Mouse (Mus musculus): ENCODE measurements around the gene Bax. TPM values are rescaled to one million over a fixed set of nuclear protein-coding genes. Genes with fewer than 3 reads are reported as not detected.

The Bax gene
- polyA plus RNA-seq, 1 experiment: 196 TPM

DNA sequence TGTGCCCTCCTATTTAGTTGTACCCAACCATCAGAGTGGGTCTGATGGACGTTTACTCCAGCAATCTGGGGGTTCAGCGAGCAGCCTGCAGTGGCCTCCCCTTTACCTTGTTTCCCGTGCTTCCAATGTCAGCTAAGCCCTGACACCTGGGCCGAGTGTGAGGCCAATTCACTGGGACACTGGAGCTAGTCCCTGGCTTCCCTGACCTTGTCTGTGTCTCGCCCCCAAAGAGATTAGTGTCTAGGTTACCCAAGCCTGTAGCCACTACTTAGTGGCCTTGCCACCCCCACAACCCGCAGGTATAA, 46.1 kb downstream of the Bax start, which contains the start of gene Lhb:
Gene Lhb, plus strand, starts transcription at position 206 of the 305 bp plus-strand sequence.
- no peak for TF ChIP-seq CTCF (IDR thresholded peaks at IDR 0.05; ENCODE audit: low read depth, low read length)
- no peak for TF ChIP-seq POLR2A (IDR thresholded peaks at IDR 0.05; ENCODE audit: borderline replicate concordance, low read depth, low read length)
- no peak within 1 kb of the TSS for H3K4me3 ChIP-seq (ENCODE audit: insufficient read depth, low read length)
- H3K4me1 ChIP-seq (ENCODE audit: control insufficient read depth, insufficient read depth, low read length): no peaks in the 10 kb centered on the region
- H3K27ac ChIP-seq (ENCODE audit: insufficient read depth, low read depth, low read length): no peak within 1 kb of the TSS

DNA sequence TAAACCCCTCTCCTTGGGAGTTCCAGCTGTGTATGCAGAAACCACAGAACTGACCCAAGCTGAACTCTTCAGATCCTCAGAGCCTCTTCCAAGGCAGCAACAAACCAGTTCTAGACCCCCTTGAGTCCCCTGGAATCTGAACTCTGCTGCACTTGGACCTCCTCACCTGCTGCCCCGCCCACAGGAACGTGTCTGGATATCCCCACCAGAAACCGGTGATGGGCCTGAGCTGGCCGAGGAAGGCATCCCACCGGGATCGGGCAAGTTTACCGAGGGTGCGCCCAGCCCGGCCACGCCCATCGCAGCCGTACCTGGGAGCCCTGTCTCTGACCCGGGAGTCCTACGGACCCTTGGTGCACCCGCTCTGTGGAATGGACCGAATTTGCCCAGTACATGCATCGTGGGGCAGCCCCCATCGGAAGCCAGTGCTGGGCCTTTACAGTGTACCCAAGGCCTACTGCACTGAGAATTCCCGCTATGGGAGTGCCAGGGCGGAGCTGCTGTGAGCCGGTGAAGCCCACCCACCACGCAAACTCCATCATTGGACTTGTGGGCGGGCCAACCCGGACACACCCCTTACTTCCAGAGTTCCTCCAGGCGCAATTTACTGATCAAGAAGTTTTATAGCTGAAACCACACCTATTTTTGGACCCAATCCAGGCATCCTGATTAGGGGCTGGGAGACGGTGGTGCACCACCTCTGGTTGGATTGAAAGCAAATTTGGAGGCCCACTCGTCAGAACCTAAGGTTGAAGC, 46.7 kb downstream of the Bax start:
- Histone ChIP-seq H3K27ac (ENCODE audit: insufficient read depth, low read depth, low read length) (no peak overlapping the region), H3K4me3 (ENCODE audit: insufficient read depth, low read length) (no peak overlapping the region), H3K4me1 (ENCODE audit: control insufficient read depth, insufficient read depth, low read length) (no peaks in the 10 kb centered on the region)
- TF ChIP-seq CTCF (IDR thresholded peaks at IDR 0.05; ENCODE audit: low read depth, low read length) (no peak), POLR2A (IDR thresholded peaks at IDR 0.05; ENCODE audit: borderline replicate concordance, low read depth, low read length) (no peak)

DNA sequence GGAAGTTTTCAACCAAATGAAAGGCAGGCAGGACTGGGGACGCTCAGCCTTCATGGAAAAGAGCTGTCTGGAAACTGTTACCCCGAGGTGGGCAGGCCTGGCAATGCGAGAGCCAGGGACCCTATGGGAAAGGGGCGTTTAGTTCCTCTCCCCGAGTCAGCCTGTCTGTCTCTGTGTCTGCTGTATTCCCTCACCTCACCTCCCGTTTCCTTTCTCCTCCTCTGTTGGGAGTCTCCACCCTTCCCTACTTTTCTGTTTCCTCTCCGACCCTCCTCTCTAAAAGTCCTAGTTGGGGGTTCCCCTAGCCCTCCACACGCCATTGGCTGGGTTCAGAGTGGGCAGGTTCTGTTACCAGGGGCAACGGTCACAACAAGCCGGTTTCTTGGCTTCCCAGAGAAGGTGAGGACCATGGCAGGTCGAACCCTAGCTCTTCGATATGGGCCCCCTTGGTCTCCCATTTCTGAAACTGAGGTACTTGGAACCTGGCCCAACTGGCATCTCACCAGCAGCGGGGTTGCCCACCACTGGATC, 48.7 kb downstream of the Bax start:
- TF ChIP-seq CTCF (IDR thresholded peaks at IDR 0.05; ENCODE audit: low read depth, low read length) (no peak), POLR2A (IDR thresholded peaks at IDR 0.05; ENCODE audit: borderline replicate concordance, low read depth, low read length) (no peak)
- Histone ChIP-seq H3K4me1 (ENCODE audit: control insufficient read depth, insufficient read depth, low read length) (no peaks in the 10 kb centered on the region), H3K27ac (ENCODE audit: insufficient read depth, low read depth, low read length) (no peak overlapping the region), H3K4me3 (ENCODE audit: insufficient read depth, low read length) (no peak overlapping the region)

DNA sequence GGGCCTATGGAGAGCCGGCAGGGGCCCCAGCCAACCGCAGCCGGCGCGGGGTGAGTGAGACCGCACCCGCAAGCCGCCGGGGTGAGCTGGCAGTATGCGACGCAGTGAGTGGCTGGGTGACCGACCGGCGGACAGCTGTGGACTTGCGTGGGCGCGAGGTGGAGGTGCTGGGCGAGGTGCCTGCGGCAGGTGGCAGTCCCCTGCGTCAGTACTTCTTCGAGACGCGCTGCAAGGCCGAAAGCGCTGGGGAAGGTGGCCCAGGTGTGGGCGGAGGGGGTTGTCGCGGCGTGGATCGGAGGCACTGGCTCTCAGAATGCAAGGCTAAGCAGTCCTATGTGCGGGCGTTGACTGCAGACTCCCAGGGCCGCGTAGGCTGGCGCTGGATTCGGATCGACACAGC, 51.1 kb downstream of the Bax start:
- H3K4me1 ChIP-seq (ENCODE audit: control insufficient read depth, insufficient read depth, low read length): no peaks in the 10 kb centered on the region
- no peak overlapping the region for H3K27ac ChIP-seq (ENCODE audit: insufficient read depth, low read depth, low read length)
- H3K4me3 ChIP-seq (ENCODE audit: insufficient read depth, low read length): no peak overlapping the region
- TF ChIP-seq CTCF (IDR thresholded peaks at IDR 0.05; ENCODE audit: low read depth, low read length) (no peak), POLR2A (IDR thresholded peaks at IDR 0.05; ENCODE audit: borderline replicate concordance, low read depth, low read length) (no peak)

DNA sequence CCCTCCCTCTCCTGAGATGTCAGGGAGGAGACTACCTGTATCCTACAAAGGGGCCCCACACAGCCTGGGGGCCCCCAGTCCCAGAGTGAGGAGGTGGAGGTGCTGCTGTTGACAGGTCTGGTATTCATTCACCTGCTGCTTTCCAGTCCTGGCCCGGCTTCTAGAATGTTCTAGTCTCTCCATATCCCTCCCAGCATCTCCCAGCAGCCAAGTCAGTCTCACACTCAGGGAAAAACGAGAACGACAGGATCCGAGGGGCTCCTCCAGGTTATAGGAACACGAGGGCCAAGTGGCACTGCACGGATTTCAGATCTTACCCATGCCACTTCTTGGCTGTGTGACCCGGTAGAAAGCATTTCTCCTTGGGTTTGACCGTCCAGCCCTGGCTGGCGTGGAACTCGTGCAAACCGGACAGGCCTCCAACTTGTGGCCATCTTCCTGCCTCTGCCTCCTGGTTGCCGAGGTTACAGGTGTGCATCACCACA, 51.9 kb downstream of the Bax start:
- Histone ChIP-seq H3K4me3 (ENCODE audit: insufficient read depth, low read length) (no peak overlapping the region), H3K27ac (ENCODE audit: insufficient read depth, low read depth, low read length) (no peak overlapping the region), H3K4me1 (ENCODE audit: control insufficient read depth, insufficient read depth, low read length) (no peaks in the 10 kb centered on the region)
- TF ChIP-seq CTCF (IDR thresholded peaks at IDR 0.05; ENCODE audit: low read depth, low read length) (no peak), POLR2A (IDR thresholded peaks at IDR 0.05; ENCODE audit: borderline replicate concordance, low read depth, low read length) (no peak)

DNA sequence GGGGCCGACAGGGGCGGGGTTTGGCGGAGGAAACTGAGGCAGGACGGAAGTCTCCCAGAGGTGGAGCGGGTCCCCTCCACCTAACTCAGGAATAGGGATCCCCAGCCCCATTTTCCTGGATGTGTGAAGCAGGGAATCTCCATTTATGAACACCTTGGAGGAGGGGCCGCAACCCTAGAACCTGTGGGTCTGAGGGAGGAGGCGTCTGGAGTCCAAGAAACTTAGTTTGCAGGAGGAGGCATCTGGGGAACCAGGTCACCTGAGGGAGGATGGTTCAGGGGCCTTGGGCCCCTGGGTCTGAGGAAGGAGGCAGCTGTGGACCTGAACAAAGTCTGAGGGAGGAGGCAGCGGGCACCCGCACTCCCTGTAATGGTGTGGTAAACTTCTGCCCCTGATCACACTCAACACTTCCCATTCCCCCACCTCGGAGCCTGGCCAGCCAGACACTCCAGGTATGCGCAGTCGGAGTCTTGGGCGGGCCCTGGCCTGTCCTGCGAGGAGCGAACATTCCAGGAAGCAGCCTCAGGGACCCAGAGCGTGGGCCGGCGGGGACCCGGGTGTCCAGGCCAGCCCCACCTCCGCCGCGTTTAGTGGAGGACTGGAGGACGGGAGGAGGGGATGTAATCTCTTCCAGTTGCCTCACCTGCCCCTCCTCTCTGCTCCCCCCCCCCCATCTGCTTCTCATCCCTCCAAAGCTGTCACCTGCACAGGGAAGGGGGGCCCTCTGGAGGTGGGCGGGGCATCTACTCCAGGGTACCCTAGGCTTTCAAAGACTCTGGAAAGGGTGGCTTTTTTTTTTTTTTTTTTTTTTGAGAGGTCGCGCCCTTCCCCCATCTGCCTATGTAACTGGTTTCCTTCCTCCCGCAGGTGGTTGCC, 52.6 kb downstream of the Bax start:
- TF ChIP-seq POLR2A (IDR thresholded peaks at IDR 0.05; ENCODE audit: borderline replicate concordance, low read depth, low read length): no peak
- TF ChIP-seq CTCF (IDR thresholded peaks at IDR 0.05; ENCODE audit: low read depth, low read length): no peak
- Histone ChIP-seq H3K27ac (ENCODE audit: insufficient read depth, low read depth, low read length) (no peak overlapping the region), H3K4me3 (ENCODE audit: insufficient read depth, low read length) (no peak overlapping the region), H3K4me1 (ENCODE audit: control insufficient read depth, insufficient read depth, low read length) (no peaks in the 10 kb centered on the region)

DNA sequence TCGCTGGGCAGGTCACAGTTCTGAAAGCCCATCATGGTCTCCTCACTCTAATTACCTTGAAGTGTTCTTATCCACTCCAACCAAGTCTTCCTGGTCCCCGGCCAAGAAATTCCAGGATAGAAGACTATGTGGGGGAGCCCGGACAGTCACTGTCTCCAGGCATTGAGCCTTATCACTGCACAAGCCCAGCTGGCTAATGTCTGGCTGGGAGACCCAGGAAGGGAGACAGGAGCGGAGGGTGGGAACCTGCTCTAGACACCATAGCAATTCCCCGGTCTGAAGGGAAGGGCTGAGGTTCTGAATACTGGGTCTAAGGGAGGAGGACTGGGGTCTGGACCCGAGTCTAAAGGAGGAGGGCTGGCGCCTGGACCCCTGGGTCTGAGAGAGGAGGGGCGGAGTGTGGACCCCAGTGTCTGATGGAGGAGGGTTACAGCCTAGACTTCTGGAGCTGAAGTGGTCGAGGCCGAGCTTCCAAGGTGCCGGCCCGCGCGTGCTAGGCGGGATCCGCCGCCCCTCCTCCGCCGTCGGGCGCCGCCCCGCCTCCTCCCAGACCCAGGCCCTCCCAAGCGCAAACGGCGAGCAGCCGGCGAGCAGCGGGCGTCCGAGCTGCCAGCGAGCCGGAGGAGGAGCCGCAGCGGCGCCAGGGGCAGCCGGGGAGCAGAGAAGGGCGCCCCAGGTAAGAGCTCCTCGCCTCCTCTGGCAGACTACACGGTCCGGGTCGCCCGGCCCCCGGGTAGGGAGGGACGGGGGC, 53.4 kb downstream of the Bax start, which contains the start of gene Ntf5:
Gene Ntf5, plus strand, starts transcription at position 583 of the 751 bp plus-strand sequence.
- H3K4me3 ChIP-seq (ENCODE audit: insufficient read depth, low read length): no peak within 1 kb of the TSS
- TF ChIP-seq CTCF (IDR thresholded peaks at IDR 0.05; ENCODE audit: low read depth, low read length) (no peak), POLR2A (IDR thresholded peaks at IDR 0.05; ENCODE audit: borderline replicate concordance, low read depth, low read length) (no peak)
- no peak within 1 kb of the TSS for H3K27ac ChIP-seq (ENCODE audit: insufficient read depth, low read depth, low read length)
- H3K4me1 ChIP-seq (ENCODE audit: control insufficient read depth, insufficient read depth, low read length): no peaks in the 10 kb centered on the region

DNA sequence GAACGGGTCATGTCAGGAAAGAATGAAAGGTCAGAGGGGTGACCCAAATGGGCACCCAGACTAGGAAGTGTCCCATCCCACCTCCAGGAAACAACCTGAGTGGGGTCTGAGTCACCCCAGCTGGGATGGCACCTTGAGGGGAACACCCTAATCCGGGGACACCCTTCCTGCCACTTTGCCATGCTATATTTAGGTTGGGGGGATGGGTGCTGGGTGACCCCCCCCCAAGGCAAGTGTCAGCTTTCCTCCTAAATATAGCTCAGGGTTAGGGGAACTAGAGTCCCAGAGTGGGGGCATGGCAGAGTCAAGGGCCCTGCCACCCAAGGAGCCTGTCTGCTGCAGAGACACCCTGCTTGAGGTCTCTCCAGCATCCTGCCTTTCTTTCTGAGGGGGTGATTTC, 54.3 kb downstream of the Bax start:
- Histone ChIP-seq H3K4me1 (ENCODE audit: control insufficient read depth, insufficient read depth, low read length) (no peaks in the 10 kb centered on the region), H3K4me3 (ENCODE audit: insufficient read depth, low read length) (no peak overlapping the region), H3K27ac (ENCODE audit: insufficient read depth, low read depth, low read length) (no peak overlapping the region)
- TF ChIP-seq POLR2A (IDR thresholded peaks at IDR 0.05; ENCODE audit: borderline replicate concordance, low read depth, low read length) (no peak), CTCF (IDR thresholded peaks at IDR 0.05; ENCODE audit: low read depth, low read length) (no peak)

Other genes with a start within 250 kb of the Bax start
- gene Cd37, start 227.8 kb downstream of the Bax start, polyA plus RNA-seq (2012; ENCODE audit: insufficient read depth, insufficient read length, missing spikeins): 238 and 243 TPM in 2 replicates
- gene Slc6a16, start 225.8 kb downstream of the Bax start, polyA plus RNA-seq (2012; ENCODE audit: insufficient read depth, insufficient read length, missing spikeins): not detected in 2 replicates
- gene Slc6a21, start 189.4 kb downstream of the Bax start, polyA plus RNA-seq (2012; ENCODE audit: insufficient read depth, insufficient read length, missing spikeins): not detected in 2 replicates
- 14.1 and 16.0 TPM in 2 replicates for gene Trpm4, start 133.1 kb downstream of the Bax start, polyA plus RNA-seq (2012; ENCODE audit: insufficient read depth, insufficient read length, missing spikeins)
- gene Hrc, start 131.6 kb downstream of the Bax start, polyA plus RNA-seq (2012; ENCODE audit: insufficient read depth, insufficient read length, missing spikeins): not detected in 2 replicates
- gene Ppfia3, start 99.9 kb downstream of the Bax start, polyA plus RNA-seq (2012; ENCODE audit: insufficient read depth, insufficient read length, missing spikeins): 1.6 and 1.8 TPM in 2 replicates
- 3.0 and 3.6 TPM in 2 replicates for gene Lin7b, start 96.3 kb downstream of the Bax start, polyA plus RNA-seq (2012; ENCODE audit: insufficient read depth, insufficient read length, missing spikeins)
- gene Snrnp70, start 71.2 kb downstream of the Bax start, polyA plus RNA-seq (2012; ENCODE audit: insufficient read depth, insufficient read length, missing spikeins): 385 and 416 TPM in 2 replicates
- gene Kcna7, start 61.2 kb downstream of the Bax start, polyA plus RNA-seq (2012; ENCODE audit: insufficient read depth, insufficient read length, missing spikeins): not detected in 2 replicates
- not detected in 2 replicates for gene Ntf5, start 53.2 kb downstream of the Bax start, polyA plus RNA-seq (2012; ENCODE audit: insufficient read depth, insufficient read length, missing spikeins)
- not detected in 2 replicates for gene Lhb, start 46.1 kb downstream of the Bax start, polyA plus RNA-seq (2012; ENCODE audit: insufficient read depth, insufficient read length, missing spikeins)
- gene Gys1, start 32.1 kb downstream of the Bax start, polyA plus RNA-seq (2012; ENCODE audit: insufficient read depth, insufficient read length, missing spikeins): 12.8 and 14.3 TPM in 2 replicates
- gene Ruvbl2, start 28.8 kb downstream of the Bax start, polyA plus RNA-seq (2012; ENCODE audit: insufficient read depth, insufficient read length, missing spikeins): 26.0 and 43.8 TPM in 2 replicates
- 18,510 and 20,120 TPM in 2 replicates for gene Ftl1, start 7.0 kb downstream of the Bax start, polyA plus RNA-seq (2012; ENCODE audit: insufficient read depth, insufficient read length, missing spikeins)
- not detected in 2 replicates for gene Tulp2, start 15.0 kb upstream of the Bax start, polyA plus RNA-seq (2012; ENCODE audit: insufficient read depth, insufficient read length, missing spikeins)
- 1.1 TPM in 1 of 2 replicates, not detected in the other for gene Gm45808, start 19.9 kb upstream of the Bax start, polyA plus RNA-seq (2012; ENCODE audit: insufficient read depth, insufficient read length, missing spikeins)
- 22.0 and 25.4 TPM in 2 replicates for gene Dhdh, start 21.9 kb upstream of the Bax start, polyA plus RNA-seq (2012; ENCODE audit: insufficient read depth, insufficient read length, missing spikeins)
- 278 and 296 TPM in 2 replicates for gene Nucb1, start 43.5 kb upstream of the Bax start, polyA plus RNA-seq (2012; ENCODE audit: insufficient read depth, insufficient read length, missing spikeins)
- gene Ppp1r15a, start 59.4 kb upstream of the Bax start, polyA plus RNA-seq (2012; ENCODE audit: insufficient read depth, insufficient read length, missing spikeins): 21.3 and 26.7 TPM in 2 replicates
- gene Plekha4, start 59.4 kb upstream of the Bax start, polyA plus RNA-seq (2012; ENCODE audit: insufficient read depth, insufficient read length, missing spikeins): 1.0 and 1.6 TPM in 2 replicates
- 2.0 and 2.5 TPM in 2 replicates for gene Hsd17b14, start 88.0 kb upstream of the Bax start, polyA plus RNA-seq (2012; ENCODE audit: insufficient read depth, insufficient read length, missing spikeins)
- gene Bcat2, start 103.3 kb upstream of the Bax start, polyA plus RNA-seq (2012; ENCODE audit: insufficient read depth, insufficient read length, missing spikeins): 87.0 and 93.0 TPM in 2 replicates
- gene Fgf21, start 148.6 kb upstream of the Bax start, polyA plus RNA-seq (2012; ENCODE audit: insufficient read depth, insufficient read length, missing spikeins): not detected in 2 replicates
- gene Fut1, start 150.4 kb upstream of the Bax start, polyA plus RNA-seq (2012; ENCODE audit: insufficient read depth, insufficient read length, missing spikeins): not detected in 2 replicates
- not detected in 2 replicates for gene Izumo1, start 154.9 kb upstream of the Bax start, polyA plus RNA-seq (2012; ENCODE audit: insufficient read depth, insufficient read length, missing spikeins)
- gene Rasip1, start 160.6 kb upstream of the Bax start, polyA plus RNA-seq (2012; ENCODE audit: insufficient read depth, insufficient read length, missing spikeins): 0.40 TPM in 1 of 2 replicates, not detected in the other
- not detected in 2 replicates for gene Mamstr, start 173.1 kb upstream of the Bax start, polyA plus RNA-seq (2012; ENCODE audit: insufficient read depth, insufficient read length, missing spikeins)
- gene Fut2, start 199.5 kb upstream of the Bax start, polyA plus RNA-seq (2012; ENCODE audit: insufficient read depth, insufficient read length, missing spikeins): not detected in 2 replicates
- not detected in 2 replicates for gene Ntn5, start 217.1 kb upstream of the Bax start, polyA plus RNA-seq (2012; ENCODE audit: insufficient read depth, insufficient read length, missing spikeins)
- gene Sec1, start 227.5 kb upstream of the Bax start, polyA plus RNA-seq (2012; ENCODE audit: insufficient read depth, insufficient read length, missing spikeins): not detected in 2 replicates
- 1.3 and 1.9 TPM in 2 replicates for gene Car11, start 232.9 kb upstream of the Bax start, polyA plus RNA-seq (2012; ENCODE audit: insufficient read depth, insufficient read length, missing spikeins)
- gene Dbp, start 238.2 kb upstream of the Bax start, polyA plus RNA-seq (2012; ENCODE audit: insufficient read depth, insufficient read length, missing spikeins): 85.2 and 85.6 TPM in 2 replicates
- 802 and 833 TPM in 2 replicates for gene Rpl18, start 248.6 kb upstream of the Bax start, polyA plus RNA-seq (2012; ENCODE audit: insufficient read depth, insufficient read length, missing spikeins)

Measured in bone marrow macrophage, adult 2 months (primary cell).